Mouse (Mus musculus): ENCODE measurements around the gene Vwc2l. TPM values are rescaled to one million over a fixed set of nuclear protein-coding genes. Genes with fewer than 3 reads are reported as not detected.

Gene Vwc2l
- polyA plus RNA-seq, 1 experiment from 2014 or later = 0.21 TPM

DNA sequence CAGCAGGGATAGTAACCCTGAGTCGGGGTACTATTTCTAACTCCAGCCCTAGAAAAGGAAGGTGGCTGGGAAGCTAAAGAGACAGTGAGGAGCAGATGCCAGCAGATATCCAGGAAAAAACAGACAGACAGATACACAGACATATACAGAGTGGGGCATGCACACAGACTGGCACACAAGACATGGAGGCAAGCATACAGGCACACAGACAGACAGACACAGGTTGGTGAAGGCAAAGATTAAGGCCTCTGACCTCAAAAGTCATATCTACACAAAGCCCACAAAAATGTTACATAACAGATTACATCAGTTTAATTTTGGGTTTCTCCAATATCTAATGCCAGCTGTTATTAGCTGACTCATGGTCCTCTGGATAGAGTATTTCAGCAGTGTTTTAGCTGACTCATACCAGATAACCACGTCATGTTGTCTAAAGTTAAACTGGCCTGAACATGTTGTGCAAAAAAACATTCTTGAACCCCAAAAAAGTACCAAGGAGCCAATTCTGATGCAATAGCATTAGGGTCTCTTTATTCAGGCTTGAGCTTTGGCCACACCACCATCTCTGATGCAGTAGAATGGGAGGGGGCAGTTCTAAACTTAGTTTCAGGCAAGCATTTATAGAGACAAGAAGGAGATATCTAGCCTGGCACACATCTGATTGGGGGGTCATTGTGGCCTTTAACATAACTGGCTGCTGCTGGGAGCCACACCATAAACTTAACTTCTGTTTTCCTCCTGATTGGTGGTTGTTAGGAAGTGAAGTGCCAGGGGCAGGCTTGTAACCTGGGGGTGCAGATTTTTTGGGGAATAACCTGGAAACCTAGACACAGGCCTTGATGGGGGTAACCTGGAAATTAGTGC is 192.9 kb downstream of the Vwc2l start:
- Histone ChIP-seq H3K4me3 (replicated peaks) (no peak overlapping the region), H3K9me3 (replicated peaks) (no peaks in the 10 kb centered on the region), H3K4me1 (no peaks in the 10 kb centered on the region), H3K36me3 (no peaks in the 10 kb centered on the region), H3K27ac (no peak overlapping the region), H3K9ac (no peak overlapping the region), H3K27me3 (no peaks in the 10 kb centered on the region), H3K4me2 (no peak overlapping the region)
- WGBS = 78% methylated on average over 2 of the region's 2 CpGs
- ATAC-seq (replicated peaks; ENCODE audit: low FRiP score) = no peak

DNA sequence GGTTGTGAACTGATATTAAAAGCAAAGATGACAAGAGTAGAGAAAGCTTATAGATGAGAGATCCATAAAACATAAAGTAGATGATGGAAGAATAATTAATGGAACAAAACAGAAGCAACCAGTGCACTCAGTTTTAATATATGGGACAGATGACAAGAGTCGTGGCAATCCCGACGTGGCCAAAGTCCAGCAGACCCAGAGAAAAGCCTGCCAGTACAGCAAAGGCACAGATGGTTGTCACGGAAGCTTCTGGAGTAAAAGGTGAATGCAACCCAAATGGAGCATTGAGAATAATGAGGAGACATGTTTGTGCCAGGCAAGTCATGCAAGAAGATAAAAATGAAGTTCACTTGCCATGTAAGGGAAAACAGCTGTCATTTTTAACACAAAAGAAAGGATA is 207.5 kb downstream of the Vwc2l start:
- Histone ChIP-seq H3K9me3 (replicated peaks) (no peaks in the 10 kb centered on the region), H3K9ac (no peak overlapping the region), H3K4me1 (no peaks in the 10 kb centered on the region), H3K4me3 (replicated peaks) (no peak overlapping the region), H3K27me3 (no peaks in the 10 kb centered on the region), H3K4me2 (no peak overlapping the region), H3K27ac (no peak overlapping the region), H3K36me3 (no peaks in the 10 kb centered on the region)
- no peak for ATAC-seq (replicated peaks; ENCODE audit: low FRiP score)
- 85% methylated on average over 4 of the region's 4 CpGs for WGBS

Measured in kidney, embryonic 15.5 days (tissue).